Mouse (Mus musculus) limb, embryonic 13.5 days (tissue): ENCODE data around the gene Map2k2. TPM values are rescaled to one million over a fixed set of nuclear protein-coding genes. Genes with fewer than 3 reads are reported as not detected.
A peak's percentile ranks its signal among the peaks of the same experiment; 100 is the strongest.

ENCODE experiments used
- ATAC-seq: fragments of 200-750 bp; cut with Nextera tagmentation; 2 replicates; pipeline ENCODE4 v1.8.0; 2017; ENCODE audit warnings: low read depth, moderate number of reproducible peaks, moderate TSS enrichment; ENCODE audit not compliant: low FRiP score
- H3K27ac ChIP-seq: fragments of 300-500 bp; sonication (generic); 2 replicates; pipeline ENCODE4 v1.5.1; 2015; ENCODE audit warnings: inconsistent platforms, mild to moderate bottlenecking, moderate library complexity
- H3K27me3 ChIP-seq: fragments of 300-500 bp; sonication (generic); 2 replicates; pipeline ENCODE4 v1.6.1; 2015; ENCODE audit warnings: mild to moderate bottlenecking, inconsistent platforms
- H3K36me3 ChIP-seq: fragments of 300-500 bp; sonication (generic); 2 replicates; pipeline ENCODE4 v1.6.1; 2015; ENCODE audit warnings: inconsistent platforms, mild to moderate bottlenecking, moderate library complexity
- H3K4me1 ChIP-seq: fragments of 300-500 bp; sonication (generic); 2 replicates; pipeline ENCODE4 v1.6.1; 2015; ENCODE audit warnings: inconsistent platforms
- H3K4me2 ChIP-seq: fragments of 300-500 bp; sonication (generic); replicated peaks from 2 replicates; pipeline ENCODE4 v1.6.1; 2015; ENCODE audit warnings: inconsistent platforms, mild to moderate bottlenecking, moderate library complexity
- H3K4me3 ChIP-seq: fragments of 300-500 bp; sonication (generic); 2 replicates; pipeline ENCODE4 v1.5.1; 2015; ENCODE audit warnings: moderate library complexity, mild to moderate bottlenecking, inconsistent platforms
- H3K9ac ChIP-seq: fragments of 300-500 bp; sonication (generic); 2 replicates; pipeline ENCODE4 v1.6.1; 2015; ENCODE audit warnings: mild to moderate bottlenecking, inconsistent platforms
- H3K9me3 ChIP-seq: fragments of 300-500 bp; sonication (generic); 2 replicates; pipeline ENCODE4 v1.6.1; 2016; ENCODE audit warnings: inconsistent platforms
- WGBS: fragments of 180-500 bp; shearing (Covaris S2); methylation state at CpG from one replicate; pipeline ENCODE4 v1.1.7; 2015; 5-methylcytosine and 5-hydroxymethylcytosine counted together
- polyA plus RNA-seq: library from polyadenylated mRNA; unstranded; fragments of >200 nt; fragmentation: Nextera tagmentation; extraction: Ambion mirVana; gene quantifications from 2 replicates; pipeline ENCODE4 v1.2.1, GENCODE M21; 2015

Gene Map2k2
- polyA plus RNA-seq, 1 experiment from 2014 or later, result 192 TPM

DNA sequence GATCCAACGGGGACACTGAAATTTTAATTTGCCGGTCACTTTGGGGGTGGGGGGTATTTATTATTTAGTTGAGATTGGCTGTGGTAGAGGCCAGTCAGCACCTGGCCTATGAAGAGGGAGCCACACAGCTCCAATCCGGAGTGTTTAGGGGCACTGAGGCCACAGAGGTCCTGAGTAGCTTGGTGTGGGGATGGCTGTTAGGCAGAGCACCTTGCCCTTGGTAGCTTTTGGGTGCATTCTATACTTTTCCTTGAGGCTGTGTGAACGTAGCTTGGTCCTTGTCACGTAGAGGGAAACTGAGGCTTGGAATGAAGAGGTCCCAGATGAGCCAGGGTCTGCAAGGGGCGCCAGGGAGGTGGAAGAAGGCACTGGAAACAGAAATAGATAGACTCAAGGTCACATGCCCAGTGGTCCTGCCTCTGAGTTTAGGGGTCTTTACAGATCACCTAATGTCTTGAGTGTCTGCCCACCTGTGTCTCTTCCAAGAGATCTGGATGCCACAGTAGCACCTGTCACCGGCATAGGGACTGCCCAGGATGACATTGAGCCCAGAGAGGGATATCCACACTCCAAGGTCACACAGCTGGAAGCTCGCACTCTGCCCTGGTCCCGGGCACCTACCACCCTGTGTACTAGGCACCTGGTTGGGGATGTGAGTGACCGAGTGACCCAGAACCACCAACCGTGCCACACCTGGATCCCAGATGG lies 33.3 kb downstream of the Map2k2 start:
- Histone ChIP-seq H3K27me3 (peaks cover 20% of the 10 kb centered on the region), H3K4me3 (peak overlapping the region; percentile 87), H3K4me2 (peak overlapping the region; percentile 98), H3K36me3 (peaks cover 23% of the 10 kb centered on the region), H3K9ac (peak overlapping the region; percentile 93), H3K4me1 (peaks cover 66% of the 10 kb centered on the region), H3K9me3 (no peaks in the 10 kb centered on the region), H3K27ac (peak overlapping the region; percentile 28; the same call in 1 of the 2 replicates)
- 58% methylated on average over 11 of the region's 11 CpGs for WGBS
- no peak for ATAC-seq

GRCm38 (mm10) chr10:81139529-81139846 lies 33.8 kb downstream of the Map2k2 start:
- 77% methylated on average over 4 of the region's 4 CpGs for WGBS
- Histone ChIP-seq H3K4me1 (peaks cover 62% of the 10 kb centered on the region), H3K27ac (no peak overlapping the region), H3K9me3 (no peaks in the 10 kb centered on the region), H3K9ac (peak overlapping the region; percentile 93), H3K4me2 (peak overlapping the region; percentile 98), H3K27me3 (peaks cover 14% of the 10 kb centered on the region), H3K36me3 (peaks cover 28% of the 10 kb centered on the region), H3K4me3 (peak overlapping the region; percentile 87)
- no peak for ATAC-seq

- peaks cover 59% of the 10 kb centered on the region for H3K4me1 ChIP-seq
- H3K9me3 ChIP-seq, result no peaks in the 10 kb centered on the region
- H3K9ac ChIP-seq, result peak overlapping the region; percentile 93
- WGBS, result 41% methylated on average over 8 of the region's 8 CpGs
- H3K27ac ChIP-seq, result no peak overlapping the region
- peaks cover 33% of the 10 kb centered on the region for H3K36me3 ChIP-seq
- no peak for ATAC-seq
- peaks cover 9% of the 10 kb centered on the region for H3K27me3 ChIP-seq
- peak overlapping the region; percentile 98 for H3K4me2 ChIP-seq
- peak overlapping the region; percentile 87 for H3K4me3 ChIP-seq
Observed at GRCm38 (mm10) chr10:81140005-81140404, 34.3 kb downstream of the Map2k2 start.

DNA sequence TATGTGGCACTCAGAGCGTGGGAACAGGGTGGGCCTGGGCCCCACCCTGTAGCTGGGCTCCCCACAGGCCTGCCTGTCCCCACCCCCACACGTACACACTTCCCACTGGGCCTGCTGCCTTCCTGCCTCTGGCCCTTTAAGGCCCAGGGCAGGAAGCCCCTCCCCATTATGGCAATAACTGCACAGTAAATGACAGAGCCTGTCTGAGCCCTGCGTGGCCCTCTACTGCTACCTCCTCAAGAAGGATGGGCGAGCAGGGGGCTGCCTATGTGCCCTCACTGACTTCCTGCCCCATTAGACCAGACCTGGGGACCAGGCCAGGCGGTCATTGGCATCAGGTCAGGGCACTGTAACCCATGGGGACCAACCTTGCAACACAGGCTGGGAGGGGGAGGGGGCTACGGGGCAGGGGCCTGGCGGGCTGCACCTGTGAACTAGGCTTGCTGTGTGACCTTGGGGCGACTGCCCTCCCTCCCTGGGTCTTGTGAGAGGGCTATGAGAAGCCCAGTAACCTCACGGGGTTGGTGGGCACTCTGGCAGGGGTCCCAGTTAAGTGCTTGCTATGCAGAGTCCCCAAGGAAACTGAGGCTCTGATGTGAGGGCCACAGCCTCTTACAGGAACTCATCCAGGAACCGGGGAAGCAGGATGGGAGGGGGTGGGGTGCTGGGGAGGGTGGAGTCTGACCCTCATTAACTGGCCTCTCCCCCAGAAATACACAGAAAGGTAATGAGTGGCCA lies 35.2 kb downstream of the Map2k2 start:
- Histone ChIP-seq H3K27ac (no peak overlapping the region; the same call in 1 of the 2 replicates), H3K27me3 (peaks cover under 1% of the 10 kb centered on the region; the same call in 1 of the 2 replicates)
- 50% methylated on average over 10 of the region's 10 CpGs for WGBS

GRCm38 (mm10) chr10:81141455-81142210 lies 35.9 kb downstream of the Map2k2 start:
- 82% methylated on average over 7 of the region's 7 CpGs for WGBS
- no peaks in the 10 kb centered on the region for H3K9me3 ChIP-seq
- peak overlapping the region; percentile 35 for H3K9ac ChIP-seq
- no peak overlapping the region for H3K4me3 ChIP-seq
- H3K4me2 ChIP-seq, result peak overlapping the region; percentile 11
- no peak for ATAC-seq
- H3K27ac ChIP-seq, result no peak overlapping the region
- peaks cover 49% of the 10 kb centered on the region for H3K4me1 ChIP-seq
- peaks cover 49% of the 10 kb centered on the region for H3K36me3 ChIP-seq
- H3K27me3 ChIP-seq, result no peaks in the 10 kb centered on the region

More for the DNA sequence above, 35.2 kb downstream of the Map2k2 start:
- peak overlapping the region; percentile 87 for H3K4me3 ChIP-seq
- H3K4me2 ChIP-seq, result peak overlapping the region; percentile 98
- peaks cover 42% of the 10 kb centered on the region for H3K36me3 ChIP-seq
- peak overlapping the region; percentile 93 for H3K9ac ChIP-seq
- H3K9me3 ChIP-seq, result no peaks in the 10 kb centered on the region
- peaks cover 50% of the 10 kb centered on the region for H3K4me1 ChIP-seq
- ATAC-seq, result no peak

GRCm38 (mm10) chr10:81142551-81142981 lies 36.9 kb downstream of the Map2k2 start:
- Histone ChIP-seq H3K4me3 (no peak overlapping the region), H3K9me3 (no peaks in the 10 kb centered on the region), H3K27me3 (no peaks in the 10 kb centered on the region), H3K9ac (peak overlapping the region; percentile 35; the same call in 1 of the 2 replicates), H3K4me2 (no peak overlapping the region), H3K27ac (no peak overlapping the region), H3K36me3 (peaks cover 59% of the 10 kb centered on the region), H3K4me1 (peaks cover 49% of the 10 kb centered on the region)
- no peak for ATAC-seq
- 69% methylated on average over 5 of the region's 5 CpGs for WGBS

GRCm38 (mm10) chr10:81143157-81143633 lies 37.5 kb downstream of the Map2k2 start:
- Histone ChIP-seq H3K9ac (0 out of 2 replicates have a peak overlapping the region, but pooled peaks have one; percentile 35), H3K9me3 (no peaks in the 10 kb centered on the region), H3K27ac (no peak overlapping the region), H3K36me3 (peaks cover 65% of the 10 kb centered on the region), H3K27me3 (no peaks in the 10 kb centered on the region), H3K4me1 (peaks cover 48% of the 10 kb centered on the region), H3K4me2 (no peak overlapping the region), H3K4me3 (no peak overlapping the region)
- ATAC-seq, result no peak
- 90% methylated on average over 7 of the region's 7 CpGs for WGBS

DNA sequence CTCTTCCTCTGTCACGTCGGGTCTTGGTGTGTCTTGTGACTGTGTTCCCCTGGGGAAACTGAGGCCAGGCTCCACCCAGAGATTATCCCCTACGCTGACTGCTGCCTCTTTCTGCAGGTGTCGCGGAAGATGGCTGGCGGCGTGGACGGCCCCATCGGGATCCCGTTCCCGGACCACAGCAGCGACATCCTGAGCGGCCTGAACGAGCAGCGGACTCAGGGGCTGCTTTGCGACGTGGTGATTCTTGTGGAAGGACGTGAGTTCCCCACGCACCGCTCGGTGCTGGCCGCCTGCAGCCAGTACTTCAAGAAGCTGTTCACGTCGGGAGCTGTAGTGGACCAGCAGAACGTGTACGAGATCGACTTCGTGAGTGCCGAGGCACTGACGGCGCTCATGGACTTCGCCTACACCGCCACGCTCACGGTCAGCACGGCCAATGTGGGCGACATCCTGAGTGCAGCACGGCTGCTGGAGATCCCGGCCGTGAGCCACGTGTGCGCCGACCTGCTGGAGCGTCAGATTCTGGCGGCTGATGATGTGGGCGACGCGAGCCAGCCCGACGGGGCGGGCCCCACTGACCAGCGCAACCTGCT lies 38.2 kb downstream of the Map2k2 start:
- Histone ChIP-seq H3K4me2 (no peak overlapping the region), H3K9ac (no peak overlapping the region), H3K27me3 (no peaks in the 10 kb centered on the region), H3K9me3 (no peaks in the 10 kb centered on the region), H3K27ac (no peak overlapping the region), H3K4me1 (peaks cover 40% of the 10 kb centered on the region), H3K36me3 (peaks cover 72% of the 10 kb centered on the region), H3K4me3 (no peak overlapping the region)
- 96% methylated on average over 52 of the region's 52 CpGs for WGBS
- no peak for ATAC-seq

GRCm38 (mm10) chr10:81144667-81145066 lies 39.0 kb downstream of the Map2k2 start:
- Histone ChIP-seq H3K4me2 (no peak overlapping the region), H3K27ac (no peak overlapping the region), H3K4me3 (no peak overlapping the region), H3K4me1 (peaks cover 33% of the 10 kb centered on the region), H3K9ac (no peak overlapping the region), H3K27me3 (no peaks in the 10 kb centered on the region), H3K9me3 (no peaks in the 10 kb centered on the region), H3K36me3 (peaks cover 74% of the 10 kb centered on the region)
- ATAC-seq, result no peak
- 95% methylated on average over 27 of the region's 27 CpGs for WGBS

- no peak for ATAC-seq
Observed at GRCm38 (mm10) chr10:81145307-81145706, 39.6 kb downstream of the Map2k2 start.

GRCm38 (mm10) chr10:81145778-81146177 lies 40.1 kb downstream of the Map2k2 start:
- ATAC-seq, result no peak
- H3K9ac ChIP-seq, result 0 out of 2 replicates have a peak overlapping the region, but pooled peaks have one; percentile 39
- peaks cover 22% of the 10 kb centered on the region for H3K4me1 ChIP-seq
- no peak overlapping the region for H3K4me3 ChIP-seq
- WGBS, result 89% methylated on average over 7 of the region's 7 CpGs
- peaks cover 78% of the 10 kb centered on the region for H3K36me3 ChIP-seq
- no peak overlapping the region; the same call in 1 of the 2 replicates for H3K27ac ChIP-seq
- no peaks in the 10 kb centered on the region for H3K9me3 ChIP-seq
- no peaks in the 10 kb centered on the region for H3K27me3 ChIP-seq
- no peak overlapping the region for H3K4me2 ChIP-seq

More at GRCm38 (mm10) chr10:81145307-81145706, 39.6 kb downstream of the Map2k2 start:
- H3K9me3 ChIP-seq, result no peaks in the 10 kb centered on the region
- no peak overlapping the region for H3K27ac ChIP-seq
- 95% methylated on average over 6 of the region's 6 CpGs for WGBS
- H3K36me3 ChIP-seq, result peaks cover 75% of the 10 kb centered on the region
- no peak overlapping the region for H3K4me3 ChIP-seq
- no peaks in the 10 kb centered on the region for H3K27me3 ChIP-seq
- H3K4me1 ChIP-seq, result peaks cover 26% of the 10 kb centered on the region
- H3K9ac ChIP-seq, result no peak overlapping the region
- no peak overlapping the region for H3K4me2 ChIP-seq
